Mouse (Mus musculus): ENCODE data around the gene Arhgap33.
A peak's percentile ranks its signal among the peaks of the same experiment; 100 is the strongest.

Arhgap33 gene

GRCm38 (mm10) chr7:30553021-30553589 lies 18.2 kb upstream of the Arhgap33 start:
- DNase-seq (ENCODE audit: low read depth): peak; percentile 60

GRCm38 (mm10) chr7:30552102-30553020 lies 17.5 kb upstream of the Arhgap33 start, which contains the start of the genes Hspb6 and Proser3:
TSS of gene Hspb6 (plus strand) at chr7:30552178.
TSS of gene Proser3 (minus strand) at chr7:30552299.
- DNase-seq (ENCODE audit: low read depth): peak; percentile 99

- DNase-seq (ENCODE audit: low read depth): no peak
Observed at GRCm38 (mm10) chr7:30551445-30552101, 16.7 kb upstream of the Arhgap33 start.

GRCm38 (mm10) chr7:30550603-30551002 lies 15.7 kb upstream of the Arhgap33 start:
- no peak for DNase-seq (ENCODE audit: low read depth)

- DNase-seq (ENCODE audit: low read depth): no peak
Observed at GRCm38 (mm10) chr7:30549880-30550279, 15.0 kb upstream of the Arhgap33 start.

- no peak for DNase-seq (ENCODE audit: low read depth)
Observed at GRCm38 (mm10) chr7:30544327-30544726, 9.5 kb upstream of the Arhgap33 start.

- DNase-seq (ENCODE audit: low read depth): no peak
Observed at GRCm38 (mm10) chr7:30540572-30540971, 5.7 kb upstream of the Arhgap33 start.

GRCm38 (mm10) chr7:30533941-30534632 lies 773 bp downstream of the Arhgap33 start:
- no peak for DNase-seq (ENCODE audit: low read depth)

GRCm38 (mm10) chr7:30532931-30533330 lies 1.9 kb downstream of the Arhgap33 start:
- no peak for DNase-seq (ENCODE audit: low read depth)

GRCm38 (mm10) chr7:30531291-30531815 lies 3.5 kb downstream of the Arhgap33 start:
- DNase-seq (ENCODE audit: low read depth): no peak

- DNase-seq (ENCODE audit: low read depth): no peak
Observed at GRCm38 (mm10) chr7:30526981-30527380, 7.9 kb downstream of the Arhgap33 start.

GRCm38 (mm10) chr7:30526399-30526798 lies 8.5 kb downstream of the Arhgap33 start:
- DNase-seq (ENCODE audit: low read depth): no peak

GRCm38 (mm10) chr7:30525954-30526353 lies 8.9 kb downstream of the Arhgap33 start:
- no peak for DNase-seq (ENCODE audit: low read depth)

- no peak for DNase-seq (ENCODE audit: low read depth)
Observed at GRCm38 (mm10) chr7:30524487-30524886, 10.4 kb downstream of the Arhgap33 start.

GRCm38 (mm10) chr7:30522871-30523270 lies 12.0 kb downstream of the Arhgap33 start:
- no peak for DNase-seq (ENCODE audit: low read depth)

GRCm38 (mm10) chr7:30520856-30521255 lies 14.0 kb downstream of the Arhgap33 start:
- DNase-seq (ENCODE audit: low read depth): no peak

GRCm38 (mm10) chr7:30520396-30520795 lies 14.5 kb downstream of the Arhgap33 start:
- DNase-seq (ENCODE audit: low read depth): no peak

- DNase-seq (ENCODE audit: low read depth): no peak
Observed at GRCm38 (mm10) chr7:30518325-30518724, 16.5 kb downstream of the Arhgap33 start.

- no peak for DNase-seq (ENCODE audit: low read depth)
Observed at GRCm38 (mm10) chr7:30515003-30515760, 19.7 kb downstream of the Arhgap33 start.

GRCm38 (mm10) chr7:30508061-30508460 lies 26.8 kb downstream of the Arhgap33 start:
- DNase-seq (ENCODE audit: low read depth): no peak

- peak; percentile 27 for DNase-seq (ENCODE audit: low read depth)
Observed at GRCm38 (mm10) chr7:30501159-30501558, 33.7 kb downstream of the Arhgap33 start.

Measured in induced T-regulatory cell, adult 2 months (primary cell).